9 mouse cellular contexts compared by ENCODE assay signal in the genomic region with DNA sequence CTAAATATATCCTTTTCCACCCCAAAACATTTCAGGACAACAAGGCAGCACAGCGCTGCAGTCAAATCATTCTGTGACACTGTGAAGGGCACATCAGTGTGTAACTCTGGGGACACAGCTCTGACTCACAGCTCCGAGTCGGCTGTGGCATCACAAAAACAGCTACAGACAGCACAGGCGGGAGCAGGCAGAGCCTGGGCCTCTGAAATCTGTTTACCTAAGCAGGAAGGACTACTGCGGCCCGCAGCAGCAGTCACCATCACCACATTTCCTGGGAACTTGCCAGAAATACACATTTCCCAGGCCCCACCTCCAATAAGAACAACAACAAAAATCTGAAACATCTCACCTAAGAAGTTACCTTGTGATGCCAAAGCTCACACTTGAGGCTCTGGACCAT. TPM values are rescaled to one million over a fixed set of nuclear protein-coding genes. Genes with fewer than 3 reads are reported as not detected.
DNase-seq lines count a peak whose midpoint lies in the region; ATAC-seq lines count a peak whose summit lies in the region.
"Had no signal": no experiment of that assay in that cellular context is flagged by ENCODE, and none has a peak within 500 bp of the region (broad histone marks: within the 10 kb centered on the region; RNA-seq: fewer than 3 reads in every experiment).

No protein-coding gene starts in this region.

- no peaks in the 10 kb centered on the region for H3K9me3 ChIP-seq in forebrain, embryonic 15.5 days
- H3K9me3 ChIP-seq in forebrain, embryonic 11.5 days (ENCODE audit: control insufficient read depth, low read length): no peaks in the 10 kb centered on the region
- no peaks in the 10 kb centered on the region for H3K9me3 ChIP-seq in liver, embryonic 11.5 days (ENCODE audit: control insufficient read depth, low read length)
- H3K9me3 ChIP-seq in embryonic facial prominence, embryonic 15.5 days (replicated peaks): no peaks in the 10 kb centered on the region
- H3K9me3 ChIP-seq in midbrain, embryonic 16.5 days (replicated peaks; ENCODE audit: control insufficient read depth, low read length, poor library complexity, severe bottlenecking): no peaks in the 10 kb centered on the region
- H3K9me3 ChIP-seq: megakaryocyte, embryonic 14.5 days had no signal

- no peaks in the 10 kb centered on the region for H3K27me3 ChIP-seq in forebrain, embryonic 15.5 days
- no peaks in the 10 kb centered on the region for H3K27me3 ChIP-seq in forebrain, embryonic 11.5 days (ENCODE audit: control insufficient read depth, insufficient read depth, low read length)
- no peaks in the 10 kb centered on the region for H3K27me3 ChIP-seq in liver, embryonic 11.5 days (replicated peaks; ENCODE audit: control insufficient read depth, insufficient read depth, low read length)
- H3K27me3 ChIP-seq in embryonic facial prominence, embryonic 15.5 days: no peaks in the 10 kb centered on the region
- H3K27me3 ChIP-seq in midbrain, embryonic 16.5 days (ENCODE audit: control insufficient read depth, insufficient read depth, low read depth, low read length): no peaks in the 10 kb centered on the region
- H3K27me3 ChIP-seq: megakaryocyte, embryonic 14.5 days had no signal

- no peak overlapping the region for H3K9ac ChIP-seq in forebrain, embryonic 15.5 days (replicated peaks)
- H3K9ac ChIP-seq in forebrain, embryonic 11.5 days (ENCODE audit: low read length): no peak overlapping the region
- H3K9ac ChIP-seq in liver, embryonic 11.5 days (ENCODE audit: low read depth, low read length): 0 out of 2 replicates have a peak overlapping the region, but pooled peaks have one; percentile 5
- no peak overlapping the region for H3K9ac ChIP-seq in embryonic facial prominence, embryonic 15.5 days
- H3K9ac ChIP-seq in midbrain, embryonic 16.5 days (ENCODE audit: low read depth, low read length): no peak overlapping the region

- WGBS in forebrain, embryonic 15.5 days: 50% methylated on average over 6 of the region's 6 CpGs
- WGBS in forebrain, embryonic 11.5 days: 70% methylated on average over 6 of the region's 6 CpGs
- WGBS in liver, embryonic 11.5 days: 39% methylated on average over 6 of the region's 6 CpGs
- WGBS in embryonic facial prominence, embryonic 15.5 days: 21% methylated on average over 6 of the region's 6 CpGs
- 48% methylated on average over 6 of the region's 6 CpGs for WGBS in midbrain, embryonic 16.5 days

- no peak overlapping the region for H3K4me2 ChIP-seq in forebrain, embryonic 15.5 days (replicated peaks)
- no peak overlapping the region for H3K4me2 ChIP-seq in forebrain, embryonic 11.5 days (ENCODE audit: low read depth, low read length, severe bottlenecking)
- no peak overlapping the region for H3K4me2 ChIP-seq in liver, embryonic 11.5 days
- H3K4me2 ChIP-seq in embryonic facial prominence, embryonic 15.5 days (replicated peaks): no peak overlapping the region
- H3K4me2 ChIP-seq in midbrain, embryonic 16.5 days (ENCODE audit: low read length): no peak overlapping the region

- H3K27ac ChIP-seq in forebrain, embryonic 15.5 days (replicated peaks): peak overlapping the region; percentile 56; the same call in 1 of the 2 replicates
- H3K27ac ChIP-seq in forebrain, embryonic 11.5 days (ENCODE audit: low read depth, low read length): no peak overlapping the region
- H3K27ac ChIP-seq in liver, embryonic 11.5 days (ENCODE audit: low read depth, low read length): no peak overlapping the region
- 0 out of 2 replicates have a peak overlapping the region, but pooled peaks have one; percentile 4 for H3K27ac ChIP-seq in embryonic facial prominence, embryonic 15.5 days (replicated peaks)
- peak overlapping the region; percentile 40; the same call in 1 of the 2 replicates for H3K27ac ChIP-seq in midbrain, embryonic 16.5 days (ENCODE audit: low read length)

- H3K4me3 ChIP-seq in forebrain, embryonic 15.5 days: no peak overlapping the region
- no peak overlapping the region for H3K4me3 ChIP-seq in forebrain, embryonic 11.5 days (ENCODE audit: low read depth, low read length)
- no peak overlapping the region for H3K4me3 ChIP-seq in liver, embryonic 11.5 days (ENCODE audit: low read depth, low read length)
- H3K4me3 ChIP-seq in embryonic facial prominence, embryonic 15.5 days (replicated peaks): no peak overlapping the region
- H3K4me3 ChIP-seq in midbrain, embryonic 16.5 days (ENCODE audit: low read depth, low read length): no peak overlapping the region

- peaks cover 40% of the 10 kb centered on the region for H3K4me1 ChIP-seq in forebrain, embryonic 15.5 days
- peaks cover 1% of the 10 kb centered on the region; the same call in 1 of the 2 replicates for H3K4me1 ChIP-seq in forebrain, embryonic 11.5 days (replicated peaks; ENCODE audit: control insufficient read depth, insufficient read depth, low read length)
- H3K4me1 ChIP-seq in liver, embryonic 11.5 days (replicated peaks; ENCODE audit: control insufficient read depth, insufficient read depth, low read length): peaks cover 53% of the 10 kb centered on the region
- H3K4me1 ChIP-seq in embryonic facial prominence, embryonic 15.5 days: peaks cover 87% of the 10 kb centered on the region
- H3K4me1 ChIP-seq in midbrain, embryonic 16.5 days (ENCODE audit: control insufficient read depth, insufficient read depth, low read length): peaks cover 24% of the 10 kb centered on the region

- ATAC-seq in forebrain, embryonic 15.5 days (replicated peaks): no peak
- no peak for ATAC-seq in forebrain, embryonic 11.5 days (replicated peaks; ENCODE audit: low FRiP score)
- no peak for ATAC-seq in liver, embryonic 11.5 days (replicated peaks; ENCODE audit: low FRiP score)
- no peak for ATAC-seq in embryonic facial prominence, embryonic 15.5 days (ENCODE audit: insufficient number of reproducible peaks, low FRiP score, low TSS enrichment, low read depth)
- ATAC-seq in midbrain, embryonic 16.5 days: no peak

- DNase-seq in forebrain, embryonic 11.5 days (ENCODE audit: low spot score): no peak
- no peak for DNase-seq in liver, embryonic 11.5 days (ENCODE audit: low spot score)
- DNase-seq in liver: no peak
- DNase-seq in thymus, postnatal 0 days (ENCODE audit: low spot score): no peak
- no peak for DNase-seq in cerebellum, adult 11-12 months

- H3K36me3 ChIP-seq in forebrain, embryonic 15.5 days: no peaks in the 10 kb centered on the region
- H3K36me3 ChIP-seq in forebrain, embryonic 11.5 days (ENCODE audit: control insufficient read depth, insufficient read depth, low read length): no peaks in the 10 kb centered on the region
- no peaks in the 10 kb centered on the region for H3K36me3 ChIP-seq in liver, embryonic 11.5 days (ENCODE audit: control insufficient read depth, insufficient read depth, low read length)
- no peaks in the 10 kb centered on the region for H3K36me3 ChIP-seq in embryonic facial prominence, embryonic 15.5 days
- H3K36me3 ChIP-seq in midbrain, embryonic 16.5 days (ENCODE audit: control insufficient read depth, insufficient read depth, low read length): no peaks in the 10 kb centered on the region

RNA-seq across cellular contexts. Expression of a gene that starts 24.7 kb away (rescaled TPM):
- 14.3 TPM in 2 replicates for polyA plus RNA-seq in forebrain, embryonic 15.5 days (2015; fragmentation: Nextera tagmentation; extraction: Ambion mirVana)
- polyA plus RNA-seq in forebrain, embryonic 11.5 days (2014; fragmentation: Nextera tagmentation; extraction: Ambion mirVana): 14.1 and 14.7 TPM in 2 replicates
- polyA plus RNA-seq in liver, embryonic 11.5 days (2014; fragmentation: Nextera tagmentation; extraction: Ambion mirVana): 8.2 and 9.8 TPM in 2 replicates
- polyA plus RNA-seq in embryonic facial prominence, embryonic 15.5 days (2015; fragmentation: Nextera tagmentation; extraction: Ambion mirVana): 24.4 and 26.3 TPM in 2 replicates
- polyA plus RNA-seq in midbrain, embryonic 16.5 days (2015; fragmentation: Nextera tagmentation; extraction: Ambion mirVana): 9.6 and 10.1 TPM in 2 replicates
- polyA plus RNA-seq in thymus, postnatal 0 days (2015; fragmentation: Nextera tagmentation; extraction: Ambion mirVana): 8.1 and 9.3 TPM in 2 replicates

RNA-seq across cellular contexts. Expression of a gene that starts 51.9 kb away (rescaled TPM):
- polyA plus RNA-seq in forebrain, embryonic 15.5 days (2015; fragmentation: Nextera tagmentation; extraction: Ambion mirVana): 88.2 and 89.3 TPM in 2 replicates
- polyA plus RNA-seq in forebrain, embryonic 11.5 days (2014; fragmentation: Nextera tagmentation; extraction: Ambion mirVana): 105 and 107 TPM in 2 replicates
- polyA plus RNA-seq in liver, embryonic 11.5 days (2014; fragmentation: Nextera tagmentation; extraction: Ambion mirVana): 50.1 and 55.0 TPM in 2 replicates
- polyA plus RNA-seq in embryonic facial prominence, embryonic 15.5 days (2015; fragmentation: Nextera tagmentation; extraction: Ambion mirVana): 74.9 and 75.0 TPM in 2 replicates
- 69.8 and 70.1 TPM in 2 replicates for polyA plus RNA-seq in midbrain, embryonic 16.5 days (2015; fragmentation: Nextera tagmentation; extraction: Ambion mirVana)
- polyA plus RNA-seq in thymus, postnatal 0 days (2015; fragmentation: Nextera tagmentation; extraction: Ambion mirVana): 67.9 and 71.3 TPM in 2 replicates

Comparison
In these comparisons a context has a peak if more than half of its experiments do, and no peak if none do; other contexts are left out.
1. H3K27ac ChIP-seq: peak in forebrain, embryonic 15.5 days (single experiment), embryonic facial prominence, embryonic 15.5 days (single experiment) and midbrain, embryonic 16.5 days (single experiment); none in forebrain, embryonic 11.5 days (single experiment) and liver, embryonic 11.5 days (single experiment).